Mouse (Mus musculus) embryo, embryonic 10.5 days (tissue): ENCODE results near the gene Dynlt3.
"Not testable (repeated sequence)": the region's sequence is repeated elsewhere in the genome, so short reads cannot be mapped to it uniquely, and the experiment has no call there.

ENCODE experiments used
- DNase-seq: peaks from one replicate; pipeline ENCODE4 v3.0.0-alpha.2; 2015; ENCODE audit warnings: low spot score

The Dynlt3 gene

DNA sequence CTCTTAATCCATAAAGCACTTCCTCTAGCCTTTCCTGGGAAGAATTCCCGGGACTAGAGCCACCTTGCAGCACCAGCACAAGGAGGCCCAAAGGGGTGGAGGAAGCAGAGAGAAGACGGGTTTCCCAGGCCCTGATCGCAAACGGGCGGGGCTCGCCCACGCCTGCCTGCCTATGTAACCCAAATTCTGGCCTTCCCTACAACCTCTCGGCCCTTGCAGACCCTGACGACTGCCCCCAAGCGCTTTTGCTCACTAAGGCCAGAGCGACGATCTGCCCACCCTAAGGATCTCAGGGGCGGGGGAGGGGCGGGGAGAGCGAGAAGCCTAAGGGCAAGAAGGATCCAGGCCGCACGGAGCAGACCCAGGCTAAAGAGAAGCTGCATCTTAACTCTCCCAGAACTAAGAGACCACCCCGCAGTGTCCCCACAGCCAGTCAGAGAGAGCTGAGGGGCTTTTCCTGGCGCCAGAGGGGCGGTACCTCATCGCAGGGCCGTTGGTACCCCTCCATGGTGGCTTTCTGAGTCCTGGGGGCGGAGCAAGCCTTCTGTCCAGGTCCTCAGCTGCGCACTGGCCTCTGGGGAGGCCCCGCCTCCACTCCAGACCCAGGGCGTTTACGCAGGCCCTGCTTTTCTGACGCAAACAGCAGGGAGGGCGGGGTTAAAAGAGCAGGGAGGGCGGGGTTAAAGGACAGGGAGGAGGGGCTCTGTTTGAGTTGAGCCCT lies at the start of gene Dynlt3:
TSS of gene Dynlt3 (minus strand) at position 613 of the 721 bp plus-strand sequence.
- DNase-seq = peak; percentile 89

DNA sequence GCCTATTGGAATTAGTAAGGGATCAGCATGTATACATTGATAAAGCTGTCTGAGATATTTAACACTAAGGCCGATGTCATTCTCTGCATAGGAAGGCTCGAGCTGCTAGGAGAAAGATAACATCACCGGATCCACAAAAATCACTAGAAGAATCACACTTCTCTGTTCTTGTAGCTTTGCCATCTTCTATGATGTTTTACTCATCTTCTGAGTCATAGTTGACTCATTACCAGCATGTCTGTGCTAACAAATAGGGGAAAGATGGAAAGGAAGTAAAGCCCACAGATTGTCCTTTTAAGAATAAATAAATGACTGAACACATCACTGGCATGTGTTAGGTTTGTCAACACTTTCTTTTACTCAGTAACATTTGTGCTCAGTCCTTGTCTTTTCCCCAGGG lies 37.0 kb upstream of the Dynlt3 start:
- DNase-seq = no peak

DNA sequence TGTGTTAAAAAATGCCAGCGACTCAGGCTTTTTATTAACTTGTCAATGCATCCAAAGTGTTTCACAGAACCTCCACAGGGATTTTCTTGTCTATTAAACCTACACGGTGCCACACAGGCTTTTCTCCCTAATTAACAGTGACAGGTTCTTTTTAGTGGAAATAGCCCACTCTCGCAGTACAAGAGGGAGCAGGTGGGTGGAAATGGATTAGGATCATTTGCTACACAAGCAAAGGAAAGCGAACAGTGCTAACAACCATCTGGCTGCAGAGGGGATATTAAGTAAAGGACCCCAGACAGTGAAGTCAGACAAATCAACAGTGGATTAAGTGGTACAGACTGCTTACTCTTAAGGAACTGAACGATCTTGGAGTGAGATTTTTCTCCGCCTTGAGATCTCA lies 33.2 kb upstream of the Dynlt3 start:
- peak; percentile 1 for DNase-seq

DNA sequence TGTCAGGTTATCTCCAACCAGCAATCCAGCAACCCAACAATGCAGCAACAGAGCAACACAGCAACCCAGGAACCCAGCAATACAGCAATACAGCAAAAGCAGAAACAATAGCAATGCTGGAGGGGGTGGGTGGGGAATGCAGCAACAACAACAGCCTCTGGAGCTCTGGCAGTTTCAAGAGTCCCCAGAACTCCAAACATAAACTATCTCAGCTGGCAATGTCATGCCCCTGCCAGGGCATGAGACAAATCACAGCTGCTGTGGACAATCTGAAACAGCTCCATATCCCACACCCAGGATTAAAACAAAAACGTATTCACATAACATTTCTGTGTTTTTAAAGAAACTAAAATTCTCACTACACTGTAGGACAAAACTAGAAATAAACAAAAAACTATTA lies 9.2 kb upstream of the Dynlt3 start:
- no peak for DNase-seq

DNA sequence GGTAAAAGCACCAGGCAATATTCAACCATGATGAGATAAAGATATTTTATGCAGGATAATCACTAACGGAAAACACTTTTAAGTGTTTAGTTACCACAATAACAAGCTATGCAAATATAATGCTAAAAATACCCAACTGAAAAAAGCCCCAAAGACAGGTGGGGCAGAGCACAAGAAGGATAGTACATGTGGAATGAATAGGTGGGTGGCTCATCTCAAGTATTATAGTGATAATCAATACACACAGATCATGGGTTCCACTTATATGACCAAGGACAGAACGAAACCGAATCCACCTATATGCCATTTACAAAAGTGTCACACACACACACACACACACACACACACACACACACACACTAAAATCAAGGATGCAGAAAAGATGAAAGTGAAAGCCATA lies 8.6 kb upstream of the Dynlt3 start:
- DNase-seq = no peak

DNA sequence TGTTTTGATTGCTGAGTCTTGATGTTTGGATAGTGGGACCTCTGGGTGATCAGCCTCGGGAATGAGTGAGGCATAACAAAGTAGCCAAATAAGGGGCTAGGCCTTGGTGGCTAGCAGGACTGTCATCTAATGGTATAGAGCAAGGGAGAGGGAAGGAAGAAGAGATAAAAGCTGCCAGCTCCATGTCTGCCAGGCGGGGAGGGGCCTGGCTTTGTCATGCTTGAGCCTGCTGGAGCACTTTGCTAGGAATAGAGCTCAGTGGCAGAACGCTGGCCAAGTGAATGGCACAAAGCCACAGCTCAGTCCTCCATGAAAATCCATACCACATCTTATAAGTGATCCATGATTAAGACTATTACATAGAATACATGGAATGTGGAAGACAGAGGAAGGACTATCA lies 10.0 kb downstream of the Dynlt3 start:
- DNase-seq = no peak

DNA sequence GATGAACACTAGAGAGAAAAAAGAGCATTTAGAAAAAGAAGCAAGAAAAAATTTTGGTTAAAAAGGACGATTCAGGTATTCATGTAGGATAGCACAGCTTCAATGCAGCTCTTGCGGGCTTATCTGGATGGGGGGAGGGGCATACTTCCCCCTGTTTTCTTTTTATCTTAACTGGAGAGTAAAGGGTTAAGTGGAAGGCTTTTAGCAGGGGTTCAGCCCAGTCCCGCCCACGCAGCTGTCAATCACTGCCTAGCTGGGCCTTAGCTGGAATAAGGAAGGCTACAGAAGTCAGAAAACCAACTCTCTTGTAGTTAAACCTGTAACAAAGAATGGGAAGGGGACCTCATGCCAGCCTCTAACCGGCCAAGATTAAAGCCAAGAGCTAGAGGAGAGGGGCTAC lies 22.2 kb downstream of the Dynlt3 start:
- not testable (repeated sequence) for DNase-seq

DNA sequence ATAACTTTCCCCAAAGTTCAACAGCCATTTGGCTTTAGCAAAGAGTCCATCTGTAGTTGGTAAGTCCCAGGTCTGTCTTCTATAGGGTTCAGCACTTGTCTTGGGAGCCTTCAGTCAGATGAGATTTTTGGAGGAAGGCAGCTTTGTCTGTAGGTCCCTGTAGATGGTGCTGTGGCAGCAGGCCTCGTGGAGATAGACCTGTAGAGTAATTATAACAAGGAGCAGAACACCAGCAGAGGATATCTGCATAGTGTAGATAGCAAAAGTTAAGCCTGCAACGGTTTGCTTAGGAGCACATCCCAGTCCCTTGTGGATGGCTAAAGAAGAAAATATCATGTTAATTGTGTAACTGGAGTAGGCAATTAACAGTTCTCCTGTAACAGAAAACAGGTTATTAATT lies 22.7 kb downstream of the Dynlt3 start:
- not testable (repeated sequence) for DNase-seq
